Comparison of ENCODE assay signal across 18 mouse cellular contexts in genomic region chr1:163285136-163285535, GRCm38 (mm10). TPM values are rescaled to one million over a fixed set of nuclear protein-coding genes. Genes with fewer than 3 reads are reported as not detected.
DNase-seq lines count a peak whose midpoint lies in the region; ATAC-seq lines count a peak whose summit lies in the region.
"Had no signal": no experiment of that assay in that cellular context is flagged by ENCODE, and none has a peak within 500 bp of the region (broad histone marks: within the 10 kb centered on the region; RNA-seq: fewer than 3 reads in every experiment).

No protein-coding gene starts in this region.

- 0 out of 2 replicates have a peak overlapping the region, but pooled peaks have one; percentile 56 for H3K27ac ChIP-seq in limb, embryonic 11.5 days (replicated peaks; ENCODE audit: low read depth, low read length)
- no peak overlapping the region for H3K27ac ChIP-seq in limb, embryonic 10.5 days
- no peak overlapping the region for H3K27ac ChIP-seq in limb, embryonic 12.5 days
- H3K27ac ChIP-seq: hindbrain, embryonic 12.5 days; limb, embryonic 13.5 days; neural tube, embryonic 13.5 days had no signal

- ATAC-seq in limb, embryonic 11.5 days (ENCODE audit: insufficient number of reproducible peaks, low FRiP score, low TSS enrichment, low read depth): no peak
- no peak for ATAC-seq in limb, embryonic 12.5 days (ENCODE audit: insufficient number of reproducible peaks, insufficient read depth, low FRiP score, low TSS enrichment, low read depth)
- ATAC-seq: intestine, embryonic 16.5 days; Patski had no signal

- H3K4me1 ChIP-seq in limb, embryonic 11.5 days (ENCODE audit: control insufficient read depth, insufficient read depth, low read length): peaks cover 33% of the 10 kb centered on the region
- H3K4me1 ChIP-seq in limb, embryonic 10.5 days: peaks cover 54% of the 10 kb centered on the region
- peaks cover 77% of the 10 kb centered on the region for H3K4me1 ChIP-seq in limb, embryonic 12.5 days (replicated peaks)

- H3K36me3 ChIP-seq in limb, embryonic 11.5 days (ENCODE audit: control insufficient read depth, insufficient read depth, low read length): no peaks in the 10 kb centered on the region; the same call in 1 of the 2 replicates
- H3K36me3 ChIP-seq in limb, embryonic 10.5 days: peaks cover 74% of the 10 kb centered on the region
- H3K36me3 ChIP-seq in limb, embryonic 12.5 days: peaks cover 23% of the 10 kb centered on the region
- H3K36me3 ChIP-seq: hindbrain, embryonic 12.5 days; neural tube, embryonic 13.5 days had no signal

- H3K4me3 ChIP-seq in limb, embryonic 11.5 days (ENCODE audit: low read depth, low read length): no peak overlapping the region
- H3K4me3 ChIP-seq in limb, embryonic 10.5 days: no peak overlapping the region
- no peak overlapping the region for H3K4me3 ChIP-seq in limb, embryonic 12.5 days (replicated peaks)
- H3K4me3 ChIP-seq: hindbrain, embryonic 12.5 days; limb, embryonic 13.5 days; neural tube, embryonic 13.5 days had no signal

- DNase-seq in adrenal gland, adult 2 months: peak; percentile 47
- no peak for DNase-seq in adrenal gland, adult 18-20 months (ENCODE audit: low spot score in 2 of 2)
- DNase-seq in heart, adult 11 months: peak; percentile 93
- DNase-seq in heart, adult 18-20 months: no peak
- no peak for DNase-seq in limb, embryonic 11.5 days (ENCODE audit: low spot score)
- DNase-seq in limb, embryonic 10.5 days (ENCODE audit: low spot score): no peak
- DNase-seq in left cerebral cortex, adult 8-10 months (ENCODE audit: low spot score in 2 of 2): no peak
- DNase-seq: cerebellum, adult 11-12 months; lung, adult 2 months; retina, postnatal 1 day had no signal

- no peak overlapping the region for H3K4me2 ChIP-seq in limb, embryonic 11.5 days (ENCODE audit: low read depth, severe bottlenecking)
- H3K4me2 ChIP-seq in limb, embryonic 12.5 days: 0 out of 2 replicates have a peak overlapping the region, but pooled peaks have one; percentile 1
- H3K4me2 ChIP-seq: hindbrain, embryonic 12.5 days; neural tube, embryonic 13.5 days had no signal

- no peaks in the 10 kb centered on the region for H3K9me3 ChIP-seq in limb, embryonic 11.5 days (ENCODE audit: control insufficient read depth, low read length)
- no peaks in the 10 kb centered on the region for H3K9me3 ChIP-seq in limb, embryonic 10.5 days (replicated peaks)
- H3K9me3 ChIP-seq in limb, embryonic 12.5 days: no peaks in the 10 kb centered on the region
- H3K9me3 ChIP-seq: hindbrain, embryonic 12.5 days; limb, embryonic 13.5 days; neural tube, embryonic 13.5 days had no signal

- H3K27me3 ChIP-seq in limb, embryonic 11.5 days (ENCODE audit: control insufficient read depth, insufficient read depth, low read length): no peaks in the 10 kb centered on the region
- H3K27me3 ChIP-seq in limb, embryonic 10.5 days (ENCODE audit: low read depth, poor library complexity, severe bottlenecking): no peaks in the 10 kb centered on the region
- no peaks in the 10 kb centered on the region for H3K27me3 ChIP-seq in limb, embryonic 12.5 days
- H3K27me3 ChIP-seq: CH12.LX; hindbrain, embryonic 12.5 days; limb, embryonic 13.5 days; neural tube, embryonic 13.5 days; Patski had no signal

- no peak overlapping the region for H3K9ac ChIP-seq in limb, embryonic 11.5 days (ENCODE audit: low read length)
- H3K9ac ChIP-seq in limb, embryonic 12.5 days (replicated peaks): no peak overlapping the region
- H3K9ac ChIP-seq: hindbrain, embryonic 12.5 days; limb, embryonic 13.5 days; neural tube, embryonic 13.5 days had no signal

- WGBS in limb, embryonic 11.5 days: 34% methylated on average over 3 of the region's 3 CpGs
- 42% methylated on average over 3 of the region's 3 CpGs for WGBS in limb, embryonic 10.5 days
- WGBS in limb, embryonic 12.5 days: 32% methylated on average over 3 of the region's 3 CpGs

RNA-seq across cellular contexts. Expression of gene Prrx1, which starts 28.4 kb away (rescaled TPM):
- total RNA-seq in adrenal gland, adult 2 months (2021): 10 to 100 TPM in 1 of 2 experiments, 1 to 10 TPM in 1; 8.9 to 10.3 TPM
- 1.3 and 1.5 TPM in 2 replicates for polyA plus RNA-seq in adrenal gland, adult 2 months (2012; rRNA removed)
- total RNA-seq in adrenal gland, adult 18-20 months (2021): 10 to 100 TPM in 1 of 2 experiments, 1 to 10 TPM in 1; 5.6 to 10.8 TPM
- total RNA-seq in heart, adult 18-20 months (2021): 10 to 100 TPM; 26.3 to 30.7 TPM
- polyA plus RNA-seq in limb, embryonic 11.5 days (2014; fragmentation: Nextera tagmentation; extraction: Ambion mirVana): 193 and 199 TPM in 2 replicates
- 169 and 219 TPM in 2 replicates for polyA plus RNA-seq in limb, embryonic 10.5 days (2016; fragmentation: Nextera tagmentation; extraction: Ambion mirVana)
- 194 and 204 TPM in 2 replicates for polyA plus RNA-seq in limb, embryonic 12.5 days (2016; fragmentation: Nextera tagmentation; extraction: Ambion mirVana)
- 1 to 10 TPM; 3.9 to 6.3 (median 5.2) TPM for total RNA-seq in left cerebral cortex, adult 8-10 months (2022)
- total RNA-seq: CH12.LX; common myeloid progenitor, adult 5-6 weeks had no signal

Comparison
In these comparisons a context has a peak if more than half of its experiments do, and no peak if none do; other contexts are left out.
1. DNase-seq: peak in adrenal gland, adult 2 months (single experiment) and heart, adult 11 months (single experiment); none in adrenal gland, adult 18-20 months (0 of 2), heart, adult 18-20 months (0 of 2), limb, embryonic 11.5 days (single experiment), limb, embryonic 10.5 days (single experiment) and left cerebral cortex, adult 8-10 months (0 of 2).